Mouse (Mus musculus) MEL (cell line): ENCODE measurements at regions not wholly inside any gene's neighbourhood (a gene's known extent, or its start where the extent isn't known, plus 50 kb on each side); places are given as distances from the start of the nearest gene placed in this dataset.

Experiments
- DNase-seq: peaks from one replicate; pipeline ENCODE4 v3.0.0; 2011; ENCODE audit warnings: low read depth, low spot score
- H3K27ac ChIP-seq: 2 replicates; pipeline ENCODE4 v1.5.1; 2012; ENCODE audit warnings: low read depth, mild to moderate bottlenecking, control low read depth, low read length, moderate library complexity; ENCODE audit not compliant: control insufficient read depth
- H3K27me3 ChIP-seq, 2 experiments: fragments of 150-350 bp in 1 of 2; sonication (generic) in 1 of 2; 2 replicates each; pipeline ENCODE4 v1.6.1; 2012; ENCODE audit warnings: low read length in 2 of 2, mild to moderate bottlenecking in 2 of 2, improper control_type of control experiment in 1 of 2, moderate library complexity in 1 of 2; ENCODE audit not compliant: insufficient read depth in 2 of 2, control insufficient read depth in 1 of 2
- H3K36me3 ChIP-seq, 2 experiments: 2 replicates each; pipeline ENCODE4 v1.6.1; 2012 to 2014; ENCODE audit warnings: low read length in 2 of 2, improper control_type of control experiment in 1 of 2, inconsistent platforms in 1 of 2, mild to moderate bottlenecking in 1 of 2; ENCODE audit not compliant: insufficient read depth in 2 of 2, control insufficient read depth in 1 of 2
- H3K4me1 ChIP-seq, 2 experiments: fragments of 150-350 bp in 1 of 2; sonication (generic) in 1 of 2; 2 replicates each; pipeline ENCODE4 v1.6.1; 2012; ENCODE audit warnings: low read length in 2 of 2, improper control_type of control experiment in 1 of 2, mild to moderate bottlenecking in 1 of 2; ENCODE audit not compliant: insufficient read depth in 2 of 2, control insufficient read depth in 1 of 2
- H3K4me3 ChIP-seq, 2 experiments: fragments of 150-350 bp in 1 of 2; sonication (generic) in 1 of 2; 2 replicates each; pipeline ENCODE4 v1.5.1; 2012; ENCODE audit warnings: low read depth in 2 of 2, low read length in 2 of 2, mild to moderate bottlenecking in 2 of 2, moderate library complexity in 2 of 2, control low read depth in 1 of 2, improper control_type of control experiment in 1 of 2; ENCODE audit not compliant: control insufficient read depth in 1 of 2, insufficient read depth in 1 of 2
- H3K79me2 ChIP-seq: 2 replicates; pipeline ENCODE4 v1.6.1; 2012; ENCODE audit warnings: mild to moderate bottlenecking, low read length, moderate library complexity; ENCODE audit not compliant: control insufficient read depth, poor library complexity, insufficient read depth
- H3K9ac ChIP-seq: 2 replicates; pipeline ENCODE4 v1.6.1; 2012; ENCODE audit warnings: low read depth, mild to moderate bottlenecking, control low read depth, low read length, moderate library complexity; ENCODE audit not compliant: control insufficient read depth, poor library complexity, severe bottlenecking
- H3K9me3 ChIP-seq: fragments of 150-350 bp; sonication (generic); replicated peaks from 2 replicates; pipeline ENCODE4 v1.6.1; 2012; ENCODE audit warnings: mild to moderate bottlenecking, low read length, improper control_type of control experiment, moderate library complexity; ENCODE audit not compliant: insufficient read depth
- CHD1 ChIP-seq: IDR thresholded peaks from 2 replicates; pipeline ENCODE4 v1.6.1; 2012; ENCODE audit warnings: low read depth, mild to moderate bottlenecking, inconsistent platforms, low read length, improper control_type of control experiment
- ELF1 ChIP-seq: IDR thresholded peaks from 2 replicates; pipeline ENCODE4 v1.6.1; 2014; ENCODE audit warnings: low read depth, mild to moderate bottlenecking, inconsistent platforms, low read length, improper control_type of control experiment, moderate library complexity
- EP300 ChIP-seq, 2 experiments: IDR thresholded peaks; 2 replicates each; pipeline ENCODE4 v1.6.1; 2011; ENCODE audit warnings: improper control_type of control experiment in 2 of 2, low read length in 2 of 2, low read depth in 1 of 2, mild to moderate bottlenecking in 1 of 2
- HCFC1 ChIP-seq: IDR thresholded peaks from 2 replicates; pipeline ENCODE4 v1.6.1; 2012; ENCODE audit warnings: low read depth, mild to moderate bottlenecking, inconsistent platforms, low read length, improper control_type of control experiment, moderate library complexity
- JUND ChIP-seq: IDR thresholded peaks from 2 replicates; pipeline ENCODE4 v1.6.1; 2011; ENCODE audit warnings: low read depth, mild to moderate bottlenecking, improper control_type of control experiment, low read length
- MAX ChIP-seq: IDR thresholded peaks from 2 replicates; pipeline ENCODE4 v1.6.1; 2011; ENCODE audit warnings: low read length, improper control_type of control experiment
- MAZ ChIP-seq: IDR thresholded peaks from 2 replicates; pipeline ENCODE4 v1.6.1; 2012; ENCODE audit warnings: low read depth, mild to moderate bottlenecking, inconsistent platforms, low read length, improper control_type of control experiment
- MEF2A ChIP-seq: IDR thresholded peaks from 2 replicates; pipeline ENCODE4 v1.6.1; 2014; ENCODE audit warnings: low read depth, mild to moderate bottlenecking, inconsistent platforms, low read length, improper control_type of control experiment; ENCODE audit not compliant: poor library complexity, insufficient replicate concordance, severe bottlenecking; ENCODE audit errors: extremely low read depth
- MXI1 ChIP-seq: IDR thresholded peaks from 2 replicates; pipeline ENCODE4 v1.6.1; 2011; ENCODE audit warnings: mild to moderate bottlenecking, low read depth, low read length, improper control_type of control experiment
- MYB ChIP-seq: IDR thresholded peaks from 2 replicates; pipeline ENCODE4 v1.6.1; 2011; ENCODE audit warnings: mild to moderate bottlenecking, low read depth, low read length, improper control_type of control experiment
- MYC ChIP-seq: IDR thresholded peaks from 2 replicates; pipeline ENCODE4 v1.6.1; 2011; ENCODE audit warnings: low read depth, mild to moderate bottlenecking, low read length, improper control_type of control experiment, moderate library complexity
- NELFE ChIP-seq: IDR thresholded peaks from 2 replicates; pipeline ENCODE4 v1.6.1; 2011; ENCODE audit warnings: low read depth, low read length, improper control_type of control experiment
- POLR2AphosphoS5 ChIP-seq: IDR thresholded peaks from 2 replicates; pipeline ENCODE4 v1.6.1; 2012; ENCODE audit warnings: low read depth, borderline replicate concordance, mild to moderate bottlenecking, inconsistent platforms, low read length, moderate library complexity, mixed read lengths
- RAD21 ChIP-seq: IDR thresholded peaks from 2 replicates; pipeline ENCODE4 v1.6.1; 2011; ENCODE audit warnings: mild to moderate bottlenecking, low read depth, low read length, improper control_type of control experiment
- RCOR1 ChIP-seq: IDR thresholded peaks from 2 replicates; pipeline ENCODE4 v1.6.1; 2012; ENCODE audit warnings: low read depth, mild to moderate bottlenecking, inconsistent platforms, low read length, improper control_type of control experiment
- SIN3A ChIP-seq: IDR thresholded peaks from 2 replicates; pipeline ENCODE4 v1.6.1; 2012; ENCODE audit warnings: low read length, improper control_type of control experiment, inconsistent platforms
- TAL1 ChIP-seq: IDR thresholded peaks from 2 replicates; pipeline ENCODE4 v1.6.1; 2012; ENCODE audit warnings: mild to moderate bottlenecking, inconsistent platforms, low read length, moderate library complexity, mixed read lengths
- USF2 ChIP-seq, 2 experiments: IDR thresholded peaks; 2 replicates each; pipeline ENCODE4 v1.6.1; 2011 to 2012; ENCODE audit warnings: improper control_type of control experiment in 2 of 2, low read length in 2 of 2, borderline replicate concordance in 1 of 2, inconsistent platforms in 1 of 2, low read depth in 1 of 2, mild to moderate bottlenecking in 1 of 2; ENCODE audit not compliant: insufficient read depth in 1 of 2
- ZC3H11A ChIP-seq: IDR thresholded peaks from 2 replicates; pipeline ENCODE4 v1.6.1; 2012; ENCODE audit warnings: low read depth, mild to moderate bottlenecking, inconsistent platforms, low read length, improper control_type of control experiment

DNA sequence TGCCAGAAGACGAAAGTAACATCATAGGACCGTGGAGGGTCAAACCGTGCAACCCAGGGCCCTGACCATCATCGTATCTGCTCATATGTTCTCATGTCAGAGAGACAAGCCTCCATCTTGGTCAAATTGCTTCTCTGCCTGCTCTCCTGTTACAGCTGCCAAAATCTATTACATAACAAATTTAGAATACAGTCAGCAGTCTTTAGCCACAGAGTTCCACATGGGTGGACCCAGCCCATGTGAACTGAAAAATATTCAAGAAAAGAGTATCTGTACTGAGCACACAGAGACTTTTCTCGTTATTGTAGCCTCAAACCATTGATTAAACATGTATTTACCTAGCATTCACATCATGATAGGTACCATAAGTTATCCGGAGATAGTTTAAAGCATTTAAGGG, 155.2 kb upstream of the Haao start:
- Histone ChIP-seq H3K4me3 (no peak overlapping the region), H3K27me3 (no peaks in the 10 kb centered on the region), H3K79me2 (no peaks in the 10 kb centered on the region), H3K9ac (no peak overlapping the region), H3K9me3 (no peaks in the 10 kb centered on the region), H3K36me3 (peaks cover 0 to 9% of the 10 kb centered on the region in 2 experiments; a peak in 2 of 4 replicates), H3K27ac (no peak overlapping the region)
- DNase-seq: no peak
- TF ChIP-seq RAD21 (no peak), MYC (no peak), TAL1 (no peak), MAX (no peak), MAZ (no peak), JUND (no peak), EP300 (IDR thresholded peaks at IDR 0.05; ENCODE audit: low read depth in 1 of 2, low read length in 2 of 2) (no peak), RCOR1 (no peak), SIN3A (no peak), USF2 (IDR thresholded peaks at IDR 0.05; ENCODE audit: borderline replicate concordance in 1 of 2, insufficient read depth in 1 of 2, low read depth in 1 of 2, low read length in 2 of 2) (no peak), POLR2AphosphoS5 (no peak), MXI1 (no peak)
- TF ChIP-seq, all 39 proteins: peak for 0
- H3K4me1 ChIP-seq: peaks cover 0 to 15% of the 10 kb centered on the region in 2 experiments; a peak in 2 of 4 replicates

DNA sequence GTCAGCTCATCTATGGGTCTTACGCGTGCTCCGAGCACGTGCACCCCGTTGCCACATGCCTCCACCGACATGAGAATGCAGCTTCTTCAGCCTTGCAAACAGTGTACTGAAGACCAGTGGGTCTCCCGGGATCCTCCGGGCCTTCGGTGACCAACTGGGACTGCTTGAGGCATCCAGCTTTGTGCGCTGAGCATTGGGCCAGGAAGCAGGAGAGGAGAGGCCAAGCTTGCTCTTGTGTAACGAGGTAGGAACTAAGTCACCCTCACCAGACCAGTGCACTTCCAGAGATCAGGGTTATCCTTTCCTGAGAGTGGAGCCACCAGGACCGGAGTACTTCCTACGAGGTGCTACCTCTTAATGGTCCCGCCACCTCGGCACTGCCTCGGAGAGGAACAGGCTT, 154.6 kb upstream of the Haao start:
- no peak overlapping the region for H3K4me3 ChIP-seq
- H3K4me1 ChIP-seq: peaks cover 0 to 15% of the 10 kb centered on the region in 2 experiments; a peak in 2 of 4 replicates
- no peak overlapping the region for H3K9ac ChIP-seq
- H3K27me3 ChIP-seq: no peaks in the 10 kb centered on the region
- H3K9me3 ChIP-seq: no peaks in the 10 kb centered on the region
- peaks cover 0 to 9% of the 10 kb centered on the region in 2 experiments; a peak in 2 of 4 replicates for H3K36me3 ChIP-seq
- no peak overlapping the region for H3K27ac ChIP-seq
- no peak for DNase-seq
- TF ChIP-seq ELF1: no peak
- TF ChIP-seq HCFC1: no peak
- TF ChIP-seq MAZ: no peak
- H3K79me2 ChIP-seq: no peaks in the 10 kb centered on the region

DNA sequence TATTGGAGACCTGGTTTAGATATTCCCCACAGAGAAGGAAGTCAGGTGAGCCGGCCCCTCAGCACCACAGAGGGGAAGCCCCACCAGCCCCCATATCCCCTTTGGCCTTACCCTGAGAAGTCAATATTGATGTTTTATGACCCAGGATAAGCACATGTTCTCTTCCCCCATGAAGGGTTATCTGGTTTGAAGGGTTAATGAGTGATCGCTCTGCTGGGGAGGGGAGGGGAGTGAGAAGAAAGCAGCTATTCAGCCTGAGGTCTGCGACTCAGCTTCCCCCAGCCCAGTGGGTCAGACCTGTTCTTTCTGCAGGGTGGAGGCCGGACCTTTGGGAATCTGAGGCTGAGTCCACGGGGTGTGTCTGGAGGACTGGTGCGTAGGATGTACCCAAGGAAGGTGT, 152.4 kb upstream of the Haao start:
- peaks cover 0 to 15% of the 10 kb centered on the region in 2 experiments; a peak in 2 of 4 replicates for H3K4me1 ChIP-seq
- no peak for DNase-seq
- TF ChIP-seq USF2 (IDR thresholded peaks at IDR 0.05; ENCODE audit: borderline replicate concordance in 1 of 2, insufficient read depth in 1 of 2, low read depth in 1 of 2, low read length in 2 of 2) (no peak), HCFC1 (no peak), CHD1 (no peak), NELFE (no peak), MEF2A (no peak), MYC (no peak), ELF1 (no peak), RAD21 (no peak), ZC3H11A (no peak), MYB (no peak)
- H3K4me3 ChIP-seq: no peak overlapping the region
- H3K27me3 ChIP-seq: no peaks in the 10 kb centered on the region
- H3K9ac ChIP-seq: no peak overlapping the region
- H3K36me3 ChIP-seq: peaks cover 0 to 9% of the 10 kb centered on the region in 2 experiments; a peak in 2 of 4 replicates
- no peaks in the 10 kb centered on the region for H3K79me2 ChIP-seq
- no peaks in the 10 kb centered on the region for H3K9me3 ChIP-seq
- H3K27ac ChIP-seq: no peak overlapping the region
